ENCODE assay signal across 25 mouse cellular contexts in the genomic region with DNA sequence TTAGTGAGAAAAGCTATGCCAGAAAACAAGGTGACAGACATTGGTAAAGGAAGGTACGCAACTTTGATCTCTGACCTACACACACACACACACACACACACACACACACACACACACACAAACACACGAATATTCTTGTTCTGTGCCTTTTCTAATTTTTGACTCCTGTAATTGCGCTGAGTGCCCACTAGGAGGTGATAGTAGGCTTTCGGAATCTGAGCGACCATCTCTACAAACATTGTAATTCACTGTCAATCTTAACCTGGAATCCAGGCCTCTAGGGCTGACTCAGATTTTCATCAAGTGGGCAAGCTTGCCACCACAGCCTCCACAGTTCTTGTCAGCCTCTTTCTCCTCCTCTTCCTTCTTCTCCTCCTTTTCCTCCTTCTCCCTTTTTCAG.
A peak's percentile ranks its signal among the peaks of the same experiment; 100 is the strongest.
DNase-seq lines count a peak whose midpoint lies in the region; ATAC-seq and TF ChIP-seq lines count a peak whose summit lies in the region.
"Had no signal": no experiment of that assay in that cellular context is flagged by ENCODE, and none has a peak within 500 bp of the region (broad histone marks: within the 10 kb centered on the region; RNA-seq: fewer than 3 reads in every experiment).

No protein-coding gene starts in this region.

- H3K27me3 ChIP-seq in kidney, postnatal 0 days (ENCODE audit: insufficient read depth, low read length) = no peaks in the 10 kb centered on the region
- no peaks in the 10 kb centered on the region for H3K27me3 ChIP-seq in midbrain, postnatal 0 days (ENCODE audit: insufficient read depth, low read length)
- no peaks in the 10 kb centered on the region for H3K27me3 ChIP-seq in midbrain, embryonic 13.5 days
- H3K27me3 ChIP-seq: embryonic facial prominence, embryonic 13.5 days; hindbrain, embryonic 15.5 days; intestine, embryonic 15.5 days had no signal

- TF ChIP-seq CTCF in kidney, postnatal 0 days (IDR thresholded peaks at IDR 0.05; ENCODE audit: low read depth) = peak; percentile 30; the same call in 1 of the 2 replicates
- peak; percentile 47 for TF ChIP-seq CTCF in midbrain, postnatal 0 days (IDR thresholded peaks at IDR 0.05)

- ATAC-seq in kidney, postnatal 0 days (replicated peaks; ENCODE audit: low FRiP score, low read depth) = no peak
- no peak for ATAC-seq in midbrain, postnatal 0 days (ENCODE audit: low FRiP score)
- ATAC-seq in midbrain, embryonic 13.5 days = no peak
- no peak for ATAC-seq in monocyte, adult 5-6 weeks (replicated peaks; ENCODE audit: insufficient number of reproducible peaks, low FRiP score, low TSS enrichment, poor library complexity, severe bottlenecking)
- ATAC-seq: activated CD4-positive, CD25-positive, alpha-beta regulatory T cell, adult 4 months; forebrain, embryonic 14.5 days; intestine, embryonic 15.5 days; midbrain, embryonic 16.5 days; Patski had no signal

- no peak overlapping the region for H3K9ac ChIP-seq in kidney, postnatal 0 days (ENCODE audit: low read depth, low read length)
- no peak overlapping the region for H3K9ac ChIP-seq in midbrain, postnatal 0 days (replicated peaks; ENCODE audit: low read length, poor library complexity, severe bottlenecking)
- no peak overlapping the region for H3K9ac ChIP-seq in midbrain, embryonic 13.5 days (replicated peaks)
- H3K9ac ChIP-seq: embryonic facial prominence, embryonic 13.5 days; hindbrain, embryonic 15.5 days; intestine, embryonic 15.5 days had no signal

- no peaks in the 10 kb centered on the region for H3K4me1 ChIP-seq in kidney, postnatal 0 days (replicated peaks; ENCODE audit: insufficient read depth, low read length)
- no peaks in the 10 kb centered on the region for H3K4me1 ChIP-seq in midbrain, postnatal 0 days (ENCODE audit: insufficient read depth, low read length)
- peaks cover 7% of the 10 kb centered on the region; the same call in 1 of the 2 replicates for H3K4me1 ChIP-seq in midbrain, embryonic 13.5 days (replicated peaks)
- H3K4me1 ChIP-seq: embryonic facial prominence, embryonic 13.5 days; heart, embryonic 10.5 days; hindbrain, embryonic 15.5 days; intestine, embryonic 15.5 days; limb, embryonic 10.5 days had no signal

- H3K4me2 ChIP-seq in kidney, postnatal 0 days (ENCODE audit: low read length) = no peak overlapping the region
- no peak overlapping the region for H3K4me2 ChIP-seq in midbrain, postnatal 0 days (ENCODE audit: low read depth, low read length, poor library complexity, severe bottlenecking)
- no peak overlapping the region for H3K4me2 ChIP-seq in midbrain, embryonic 13.5 days (replicated peaks)
- H3K4me2 ChIP-seq: embryonic facial prominence, embryonic 13.5 days; hindbrain, embryonic 15.5 days; intestine, embryonic 15.5 days had no signal

- DNase-seq in kidney, postnatal 0 days (ENCODE audit: low spot score) = no peak
- no peak for DNase-seq in kidney, postnatal 10 days
- DNase-seq in midbrain, postnatal 0 days (ENCODE audit: low spot score) = no peak
- peak; percentile 22 for DNase-seq in R1 (ENCODE audit: low read depth, low spot score)
- DNase-seq in kidney, postnatal 4 days = no peak
- DNase-seq: adrenal gland, postnatal 10 days; B cell, adult 2 months; cerebellum, adult 8-10 months; cerebellum, postnatal 36 days; embryo, embryonic 11 days; heart, postnatal 4 days; lung, adult 2 months had no signal

- no peaks in the 10 kb centered on the region for H3K36me3 ChIP-seq in kidney, postnatal 0 days (ENCODE audit: insufficient read depth, low read length)
- no peaks in the 10 kb centered on the region for H3K36me3 ChIP-seq in midbrain, postnatal 0 days (ENCODE audit: insufficient read depth, low read length)
- no peaks in the 10 kb centered on the region for H3K36me3 ChIP-seq in midbrain, embryonic 13.5 days
- H3K36me3 ChIP-seq: embryonic facial prominence, embryonic 13.5 days; heart, embryonic 10.5 days; hindbrain, embryonic 15.5 days; intestine, embryonic 15.5 days; limb, embryonic 10.5 days had no signal

- whole genome bisulfite sequencing in kidney, postnatal 0 days = 53% methylated on average over 5 of the region's 5 CpGs
- WGBS in midbrain, postnatal 0 days = 67% methylated on average over 5 of the region's 5 CpGs
- WGBS in midbrain, embryonic 13.5 days = 44% methylated on average over 4 of the region's 5 CpGs

- H3K4me3 ChIP-seq in kidney, postnatal 0 days (replicated peaks; ENCODE audit: low read depth, low read length) = no peak overlapping the region
- H3K4me3 ChIP-seq in midbrain, postnatal 0 days (ENCODE audit: low read depth, low read length) = no peak overlapping the region
- H3K4me3 ChIP-seq in midbrain, embryonic 13.5 days (replicated peaks) = no peak overlapping the region
- H3K4me3 ChIP-seq: embryonic facial prominence, embryonic 13.5 days; erythroblast, embryonic 14.5 days; heart, embryonic 10.5 days; hindbrain, embryonic 15.5 days; intestine, embryonic 15.5 days; limb, embryonic 10.5 days had no signal

- H3K9me3 ChIP-seq in kidney, postnatal 0 days (replicated peaks; ENCODE audit: low read length) = no peaks in the 10 kb centered on the region
- no peaks in the 10 kb centered on the region for H3K9me3 ChIP-seq in midbrain, postnatal 0 days (ENCODE audit: low read length)
- H3K9me3 ChIP-seq in midbrain, embryonic 13.5 days = no peaks in the 10 kb centered on the region
- H3K9me3 ChIP-seq: heart, embryonic 10.5 days; hindbrain, embryonic 15.5 days; intestine, embryonic 15.5 days; limb, embryonic 10.5 days had no signal

- H3K27ac ChIP-seq in kidney, postnatal 0 days = no peak overlapping the region
- no peak overlapping the region for H3K27ac ChIP-seq in midbrain, postnatal 0 days (ENCODE audit: low read depth, low read length)
- no peak overlapping the region for H3K27ac ChIP-seq in midbrain, embryonic 13.5 days
- H3K27ac ChIP-seq: embryonic facial prominence, embryonic 13.5 days; heart, embryonic 10.5 days; hindbrain, embryonic 15.5 days; intestine, embryonic 15.5 days; limb, embryonic 10.5 days; macrophage had no signal
